Mouse (Mus musculus): ENCODE measurements around the gene Cmtr1. TPM values are rescaled to one million over a fixed set of nuclear protein-coding genes. Genes with fewer than 3 reads are reported as not detected.

Gene Cmtr1
- 302 TPM for polyA plus RNA-seq (2017; shearing (Covaris generic))

GRCm38 (mm10) chr17:29660076-29660761 is at the start of gene Cmtr1:
Cmtr1 (plus strand) TSS chr17:29660595.

DNA sequence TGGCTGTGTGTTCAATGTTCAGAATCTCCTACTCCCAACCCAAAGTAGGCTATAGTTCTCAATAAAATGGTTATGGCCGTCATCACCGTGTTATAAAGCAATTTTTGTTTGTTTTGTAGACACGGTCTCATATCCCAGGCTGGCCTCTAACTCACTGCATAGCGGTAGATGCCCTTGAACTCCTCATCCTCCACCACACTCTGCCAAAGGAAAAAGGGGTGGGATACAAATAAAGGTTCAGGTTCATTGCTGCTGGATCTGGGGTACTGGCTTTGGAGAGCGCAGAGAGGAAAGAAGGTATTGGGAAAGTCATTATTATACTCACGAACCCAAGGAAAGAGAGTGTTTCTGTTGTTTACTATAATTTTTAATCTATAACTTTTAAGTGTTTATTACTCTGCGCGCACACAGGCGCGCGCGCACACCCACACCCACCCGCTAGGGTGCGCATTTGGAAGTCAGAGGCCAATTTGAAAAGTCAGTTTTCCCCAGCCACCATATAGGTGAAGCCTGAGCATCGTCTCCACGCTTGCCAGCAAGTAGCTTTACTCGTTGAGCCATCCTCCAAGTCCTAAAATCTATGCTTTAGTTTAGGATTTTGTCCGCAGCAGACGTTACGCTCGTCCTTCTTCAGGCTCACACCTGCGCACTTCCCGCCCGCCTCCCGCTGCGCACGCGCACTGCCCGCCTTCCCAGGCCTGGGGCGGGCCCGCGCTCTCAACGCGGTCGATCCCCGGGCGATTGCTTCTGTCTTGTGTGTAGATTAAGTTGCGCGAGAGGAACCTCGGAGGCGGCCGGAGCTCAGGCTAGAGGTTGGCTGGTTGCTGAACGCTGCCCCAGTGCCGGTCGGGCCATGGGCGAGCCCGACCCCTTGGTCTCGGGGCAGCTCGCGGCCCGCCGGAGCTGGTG is 46.0 kb upstream of the Cmtr1 start, which contains the start of the genes Rnf8 and Gm28043:
Gene Rnf8 (plus strand): TSS at position 676 of the 909 bp plus-strand sequence.
Gene Gm28043 (plus strand): TSS at position 762 of the 909 bp plus-strand sequence.

DNA sequence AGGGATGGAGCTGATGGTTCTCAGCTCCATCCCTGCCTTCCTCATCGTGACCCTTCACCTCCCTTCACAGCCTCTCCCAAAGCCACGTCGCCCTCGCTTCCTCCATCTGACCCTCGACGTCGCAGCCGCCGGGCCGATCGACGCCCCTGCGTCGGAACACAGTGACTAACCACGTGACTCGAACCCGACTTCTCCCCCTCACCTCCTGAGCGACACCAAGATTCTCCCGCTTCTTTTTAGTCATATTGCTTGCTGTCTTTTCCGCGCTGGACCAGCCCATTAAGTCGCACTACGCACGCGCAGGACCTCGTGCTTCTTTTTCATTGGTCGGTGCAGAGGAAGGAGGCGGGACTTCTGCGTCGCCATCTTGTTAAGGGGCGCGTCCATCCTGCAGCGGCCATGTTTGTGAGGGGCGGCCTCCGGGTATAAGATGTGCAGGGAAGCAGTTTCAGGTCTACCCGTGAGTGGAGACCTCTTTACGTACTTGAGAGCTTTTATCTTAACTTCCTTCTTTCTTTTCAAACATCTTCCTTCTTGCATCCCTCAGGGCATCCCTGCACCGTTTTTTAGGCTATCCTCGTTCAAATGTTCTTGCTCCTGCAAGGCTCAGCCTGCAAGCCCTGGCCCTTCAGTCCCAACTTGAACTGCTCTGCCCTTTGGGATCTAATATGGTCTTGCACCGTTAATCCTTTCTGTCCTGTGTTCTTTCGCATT is 56.5 kb downstream of the Cmtr1 start, which contains the start of gene Ccdc167:
Gene Ccdc167 (minus strand): TSS at position 313 of the 714 bp plus-strand sequence.

Other genes starting within 250 kb of the Cmtr1 start
- gene Pim1, start 169.8 kb upstream of the Cmtr1 start, polyA plus RNA-seq (2017; shearing (Covaris generic)) = 34.1 TPM
- gene Gm17657, start 111.0 kb upstream of the Cmtr1 start, polyA plus RNA-seq (2017; shearing (Covaris generic)) = not detected
- 33.6 TPM for gene Tbc1d22b, start 110.8 kb upstream of the Cmtr1 start, polyA plus RNA-seq (2017; shearing (Covaris generic))
- gene Tmem217, start 108.2 kb upstream of the Cmtr1 start, polyA plus RNA-seq (2017; shearing (Covaris generic)) = 5.2 TPM
- 61.8 TPM for gene Rnf8, start 45.8 kb upstream of the Cmtr1 start, polyA plus RNA-seq (2017; shearing (Covaris generic))
- 6.4 TPM for gene Gm28043, start 45.7 kb upstream of the Cmtr1 start, polyA plus RNA-seq (2017; shearing (Covaris generic))
- gene Ccdc167, start 56.4 kb downstream of the Cmtr1 start, polyA plus RNA-seq (2017; shearing (Covaris generic)) = 11.7 TPM